Mouse (Mus musculus) embryonic fibroblast, embryonic 13.5 days (primary cell): Measurements from ENCODE around the gene Med24.

ENCODE experiments used
- CTCF ChIP-seq: IDR thresholded peaks from 2 replicates; pipeline ENCODE4 v1.5.1; 2011; ENCODE audit warnings: mild to moderate bottlenecking, control low read depth, low read length, moderate library complexity, borderline replicate concordance; ENCODE audit not compliant: insufficient read depth
- POLR2A ChIP-seq: IDR thresholded peaks from 2 replicates; pipeline ENCODE4 v1.6.1; 2011; ENCODE audit warnings: low read depth, mild to moderate bottlenecking, control low read depth, low read length, moderate library complexity

- TF ChIP-seq POLR2A (no peak), CTCF (no peak)
Observed at GRCm38 (mm10) chr11:98753264-98753663, 24.0 kb upstream of the Med24 start.
